Comparison of ENCODE assay signal across 11 mouse cellular contexts in the genomic region with DNA sequence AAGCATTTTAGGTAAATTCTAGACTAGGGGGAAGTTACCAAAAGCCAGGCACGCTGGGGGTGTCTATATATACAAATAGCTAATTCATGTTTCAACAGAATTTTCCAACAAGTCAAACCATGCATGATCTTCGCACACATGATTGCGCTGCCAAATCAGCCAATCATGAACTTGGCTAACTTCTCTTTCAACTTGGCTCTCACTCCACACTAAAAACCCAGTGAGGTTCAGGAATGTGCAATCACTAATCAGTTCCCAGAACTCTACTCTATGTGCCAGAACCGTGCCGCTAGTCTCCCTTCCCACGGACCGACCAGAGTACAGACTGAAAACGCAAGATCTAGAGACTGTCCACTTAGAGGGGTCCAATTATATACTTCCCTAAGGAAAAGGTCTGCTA. TPM values are rescaled to one million over a fixed set of nuclear protein-coding genes. Genes with fewer than 3 reads are reported as not detected.
DNase-seq lines count a peak whose midpoint lies in the region; ATAC-seq and TF ChIP-seq lines count a peak whose summit lies in the region.
"Had no signal": no experiment of that assay in that cellular context is flagged by ENCODE, and none has a peak within 500 bp of the region (broad histone marks: within the 10 kb centered on the region; RNA-seq: fewer than 3 reads in every experiment).

No protein-coding gene starts in this region.

- H3K4me2 ChIP-seq in embryonic facial prominence, embryonic 13.5 days = peak overlapping the region; percentile 31
- H3K4me2 ChIP-seq in intestine, embryonic 16.5 days (ENCODE audit: low read depth, low read length) = peak overlapping the region; percentile 47
- peak overlapping the region; percentile 37 for H3K4me2 ChIP-seq in lung, postnatal 0 days (replicated peaks; ENCODE audit: low read depth, low read length)

- peak overlapping the region; percentile 72 for H3K27ac ChIP-seq in embryonic facial prominence, embryonic 13.5 days
- H3K27ac ChIP-seq in embryonic facial prominence, embryonic 10.5 days (replicated peaks) = no peak overlapping the region
- peak overlapping the region; percentile 83; the same call in 1 of the 2 replicates for H3K27ac ChIP-seq in layer of hippocampus, adult 2 months
- H3K27ac ChIP-seq in intestine, embryonic 16.5 days (ENCODE audit: low read length) = peak overlapping the region; percentile 61
- H3K27ac ChIP-seq in lung, postnatal 0 days (ENCODE audit: low read length) = peak overlapping the region; percentile 57

- peaks cover 23% of the 10 kb centered on the region for H3K36me3 ChIP-seq in embryonic facial prominence, embryonic 13.5 days
- peaks cover 36% of the 10 kb centered on the region for H3K36me3 ChIP-seq in embryonic facial prominence, embryonic 10.5 days (replicated peaks)
- peaks cover 5% of the 10 kb centered on the region; the same call in 1 of the 2 replicates for H3K36me3 ChIP-seq in intestine, embryonic 16.5 days (ENCODE audit: control insufficient read depth, insufficient read depth, low read length)
- no peaks in the 10 kb centered on the region for H3K36me3 ChIP-seq in lung, postnatal 0 days (ENCODE audit: insufficient read depth, low read length)

- TF ChIP-seq CTCF in layer of hippocampus, adult 2 months (conservative IDR thresholded peaks at IDR 0.05) = no peak
- no peak for TF ChIP-seq CTCF in lung, postnatal 0 days (IDR thresholded peaks at IDR 0.05)

- H3K9me3 ChIP-seq in embryonic facial prominence, embryonic 13.5 days = no peaks in the 10 kb centered on the region
- H3K9me3 ChIP-seq in embryonic facial prominence, embryonic 10.5 days = no peaks in the 10 kb centered on the region
- H3K9me3 ChIP-seq in intestine, embryonic 16.5 days (ENCODE audit: control insufficient read depth, low read length) = no peaks in the 10 kb centered on the region
- H3K9me3 ChIP-seq in lung, postnatal 0 days (ENCODE audit: low read length) = no peaks in the 10 kb centered on the region

- no peaks in the 10 kb centered on the region for H3K27me3 ChIP-seq in embryonic facial prominence, embryonic 13.5 days
- no peaks in the 10 kb centered on the region for H3K27me3 ChIP-seq in embryonic facial prominence, embryonic 10.5 days (replicated peaks; ENCODE audit: low read depth, poor library complexity, severe bottlenecking)
- H3K27me3 ChIP-seq in intestine, embryonic 16.5 days (replicated peaks; ENCODE audit: control insufficient read depth, insufficient read depth, low read length) = no peaks in the 10 kb centered on the region
- no peaks in the 10 kb centered on the region for H3K27me3 ChIP-seq in lung, postnatal 0 days (replicated peaks; ENCODE audit: insufficient read depth, low read length)

- 63% methylated on average over 8 of the region's 8 CpGs for WGBS in embryonic facial prominence, embryonic 13.5 days
- WGBS in embryonic facial prominence, embryonic 10.5 days = 85% methylated on average over 8 of the region's 8 CpGs
- 54% methylated on average over 8 of the region's 8 CpGs for WGBS in intestine, embryonic 16.5 days
- 36% methylated on average over 8 of the region's 8 CpGs for WGBS in lung, postnatal 0 days

- peaks cover 37% of the 10 kb centered on the region for H3K4me1 ChIP-seq in embryonic facial prominence, embryonic 13.5 days
- peaks cover 34% of the 10 kb centered on the region for H3K4me1 ChIP-seq in embryonic facial prominence, embryonic 10.5 days
- H3K4me1 ChIP-seq in intestine, embryonic 16.5 days (ENCODE audit: control insufficient read depth, insufficient read depth, low read length) = peaks cover 20% of the 10 kb centered on the region
- peaks cover 7% of the 10 kb centered on the region; the same call in 1 of the 2 replicates for H3K4me1 ChIP-seq in lung, postnatal 0 days (ENCODE audit: insufficient read depth, low read depth, low read length)

- no peak for ATAC-seq in embryonic facial prominence, embryonic 13.5 days (ENCODE audit: insufficient number of reproducible peaks, insufficient read depth, low FRiP score, low TSS enrichment, low read depth)
- ATAC-seq in intestine, embryonic 16.5 days = no peak
- ATAC-seq in lung, postnatal 0 days = no peak

- no peak for DNase-seq in embryonic facial prominence, embryonic 10.5 days (ENCODE audit: low spot score)
- no peak for DNase-seq in layer of hippocampus, adult 2 months (ENCODE audit: low spot score in 2 of 2)
- no peak for DNase-seq in layer of hippocampus, postnatal 25 days (ENCODE audit: extremely low spot score in 1 of 2, low spot score in 1 of 2)
- DNase-seq in lung, postnatal 0 days (ENCODE audit: low spot score) = peak; percentile 73
- no peak for DNase-seq in urinary bladder, postnatal 25 days (ENCODE audit: low spot score)
- no peak for DNase-seq in right cerebral cortex, adult 18-20 months
- DNase-seq: B cell, adult 2 months; cerebellum, adult 8-10 months had no signal

- no peak overlapping the region for H3K4me3 ChIP-seq in embryonic facial prominence, embryonic 13.5 days
- no peak overlapping the region for H3K4me3 ChIP-seq in embryonic facial prominence, embryonic 10.5 days
- peak overlapping the region; percentile 15; the same call in 1 of the 2 replicates for H3K4me3 ChIP-seq in layer of hippocampus, adult 2 months
- H3K4me3 ChIP-seq in intestine, embryonic 16.5 days (ENCODE audit: low read length) = peak overlapping the region; percentile 35
- H3K4me3 ChIP-seq in lung, postnatal 0 days (ENCODE audit: low read depth, low read length) = no peak overlapping the region

- TF ChIP-seq EP300 in lung, postnatal 0 days (IDR thresholded peaks at IDR 0.05) = no peak

- no peak overlapping the region for H3K9ac ChIP-seq in embryonic facial prominence, embryonic 13.5 days
- H3K9ac ChIP-seq in intestine, embryonic 16.5 days (ENCODE audit: low read depth, low read length) = peak overlapping the region; percentile 61
- no peak overlapping the region for H3K9ac ChIP-seq in lung, postnatal 0 days (replicated peaks; ENCODE audit: low read depth)

RNA-seq across cellular contexts. Expression of a gene that starts 4.7 kb away (rescaled TPM):
- polyA plus RNA-seq in embryonic facial prominence, embryonic 13.5 days (2015; fragmentation: Nextera tagmentation; extraction: Ambion mirVana) = 175 and 200 TPM in 2 replicates
- polyA plus RNA-seq in embryonic facial prominence, embryonic 10.5 days (2016; fragmentation: Nextera tagmentation; extraction: Ambion mirVana) = 121 and 127 TPM in 2 replicates
- total RNA-seq in layer of hippocampus, adult 2 months (2021) = 10 to 100 TPM; 91.2 to 95.6 TPM
- 10 to 100 TPM; 90.3 to 94.5 TPM for total RNA-seq in layer of hippocampus, postnatal 25 days (2021)
- 1,956 and 2,187 TPM in 2 replicates for polyA plus RNA-seq in intestine, embryonic 16.5 days (2015; fragmentation: Nextera tagmentation; extraction: Ambion mirVana)
- 214 and 233 TPM in 2 replicates for polyA plus RNA-seq in lung, postnatal 0 days (2015; fragmentation: Nextera tagmentation; extraction: Ambion mirVana)

RNA-seq across cellular contexts. Expression of a gene that starts 28.0 kb away (rescaled TPM):
- polyA plus RNA-seq in embryonic facial prominence, embryonic 13.5 days (2015; fragmentation: Nextera tagmentation; extraction: Ambion mirVana) = not detected in 2 replicates
- polyA plus RNA-seq in embryonic facial prominence, embryonic 10.5 days (2016; fragmentation: Nextera tagmentation; extraction: Ambion mirVana) = 0.15 and 0.19 TPM in 2 replicates
- total RNA-seq in layer of hippocampus, adult 2 months (2021) = not detected
- under 1 TPM in 1 of 2 experiments, not detected in 1; 0.12 TPM for total RNA-seq in layer of hippocampus, postnatal 25 days (2021)
- polyA plus RNA-seq in intestine, embryonic 16.5 days (2015; fragmentation: Nextera tagmentation; extraction: Ambion mirVana) = 0.59 and 0.70 TPM in 2 replicates
- polyA plus RNA-seq in lung, postnatal 0 days (2015; fragmentation: Nextera tagmentation; extraction: Ambion mirVana) = not detected in 2 replicates
- total RNA-seq: gastrocnemius, adult 8-10 months had no signal

RNA-seq across cellular contexts. Expression of a gene that starts 39.0 kb away (rescaled TPM):
- polyA plus RNA-seq in embryonic facial prominence, embryonic 13.5 days (2015; fragmentation: Nextera tagmentation; extraction: Ambion mirVana) = 17.5 and 19.9 TPM in 2 replicates
- 15.5 TPM in 2 replicates for polyA plus RNA-seq in embryonic facial prominence, embryonic 10.5 days (2016; fragmentation: Nextera tagmentation; extraction: Ambion mirVana)
- 10 to 100 TPM; 22.9 to 25.3 TPM for total RNA-seq in layer of hippocampus, adult 2 months (2021)
- 10 to 100 TPM; 28.0 to 30.6 TPM for total RNA-seq in layer of hippocampus, postnatal 25 days (2021)
- 47.8 and 54.7 TPM in 2 replicates for polyA plus RNA-seq in intestine, embryonic 16.5 days (2015; fragmentation: Nextera tagmentation; extraction: Ambion mirVana)
- polyA plus RNA-seq in lung, postnatal 0 days (2015; fragmentation: Nextera tagmentation; extraction: Ambion mirVana) = 5.9 and 7.6 TPM in 2 replicates

Comparison
In these comparisons a context has a peak if more than half of its experiments do, and no peak if none do; other contexts are left out.
1. H3K4me3 ChIP-seq: peak in layer of hippocampus, adult 2 months (single experiment) and intestine, embryonic 16.5 days (single experiment); none in embryonic facial prominence, embryonic 13.5 days (single experiment), embryonic facial prominence, embryonic 10.5 days (single experiment) and lung, postnatal 0 days (single experiment).
2. Peak in every context shown above with its lines, with median percentiles within 50 percentile points of each other: H3K4me2 ChIP-seq.